Mouse (Mus musculus): ENCODE data around the gene Tmem176b. TPM values are rescaled to one million over a fixed set of nuclear protein-coding genes. Genes with fewer than 3 reads are reported as not detected.
A peak's percentile ranks its signal among the peaks of the same experiment; 100 is the strongest.
"Not testable (repeated sequence)": the region's sequence is repeated elsewhere in the genome, so short reads cannot be mapped to it uniquely, and the experiment has no call there.

Gene Tmem176b
- polyA plus RNA-seq (2012; ENCODE audit: insufficient read depth, low replicate concordance), result 10.4 and 36.3 TPM in 2 replicates

DNA sequence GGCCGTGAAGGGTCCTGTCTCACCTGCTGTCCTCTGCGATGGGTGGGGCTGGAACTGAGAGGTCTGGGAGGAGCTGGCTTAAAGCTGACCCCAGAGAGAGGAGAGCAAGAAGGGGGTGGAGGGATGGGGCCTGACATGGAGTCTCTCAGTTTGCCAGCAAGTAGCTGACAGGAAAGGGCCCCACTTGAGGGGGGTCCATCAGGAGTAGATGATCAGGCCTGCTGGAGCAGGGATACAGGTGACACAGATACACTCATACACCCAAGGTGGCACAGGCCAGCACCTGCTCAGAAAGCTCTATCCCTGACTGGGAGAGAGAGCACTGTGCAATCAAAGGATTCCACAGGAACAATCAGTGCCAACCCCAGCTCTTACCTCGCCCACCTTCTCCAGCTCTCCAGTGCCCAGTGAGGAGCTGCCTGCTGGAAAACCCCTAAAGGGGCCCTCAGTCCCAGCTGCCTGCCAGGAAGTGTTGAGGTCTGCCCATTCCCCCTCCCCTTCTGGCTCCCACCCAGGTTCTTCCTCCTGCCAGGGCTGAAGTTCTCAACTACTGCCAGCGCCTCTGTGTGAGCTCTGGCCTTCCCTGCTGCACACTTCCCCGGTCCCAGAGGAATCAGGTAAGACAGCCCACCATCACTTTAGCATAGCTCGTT lies at the start of gene Tmem176b:
TSS of gene Tmem176b (minus strand) at position 524 of the 653 bp plus-strand sequence.
- Histone ChIP-seq H3K4me3 (replicated peaks) (peak within 1 kb of the TSS; percentile 62), H3K36me3 (replicated peaks; ENCODE audit: low read length) (no peaks in the 10 kb centered on the region), H3K27me3 (replicated peaks) (peaks cover 30% of the 10 kb centered on the region), H3K4me1 (peaks cover 29% of the 10 kb centered on the region), H3K9me3 (no peaks in the 10 kb centered on the region)
- no peak for TF ChIP-seq FLI1 (IDR thresholded peaks at IDR 0.05; ENCODE audit: low read length)
- no peak for TF ChIP-seq GATA1 (IDR thresholded peaks at IDR 0.05; ENCODE audit: borderline replicate concordance, low read length)

GRCm38 (mm10) chr6:48876510-48877135 lies 35.3 kb upstream of the Tmem176b start:
- Histone ChIP-seq H3K9me3 (no peaks in the 10 kb centered on the region), H3K27me3 (replicated peaks) (peaks cover 9% of the 10 kb centered on the region), H3K36me3 (replicated peaks; ENCODE audit: low read length) (no peaks in the 10 kb centered on the region), H3K4me3 (replicated peaks) (no peak overlapping the region), H3K4me1 (no peaks in the 10 kb centered on the region)
- no peak for TF ChIP-seq GATA1 (IDR thresholded peaks at IDR 0.05; ENCODE audit: borderline replicate concordance, low read length)

DNA sequence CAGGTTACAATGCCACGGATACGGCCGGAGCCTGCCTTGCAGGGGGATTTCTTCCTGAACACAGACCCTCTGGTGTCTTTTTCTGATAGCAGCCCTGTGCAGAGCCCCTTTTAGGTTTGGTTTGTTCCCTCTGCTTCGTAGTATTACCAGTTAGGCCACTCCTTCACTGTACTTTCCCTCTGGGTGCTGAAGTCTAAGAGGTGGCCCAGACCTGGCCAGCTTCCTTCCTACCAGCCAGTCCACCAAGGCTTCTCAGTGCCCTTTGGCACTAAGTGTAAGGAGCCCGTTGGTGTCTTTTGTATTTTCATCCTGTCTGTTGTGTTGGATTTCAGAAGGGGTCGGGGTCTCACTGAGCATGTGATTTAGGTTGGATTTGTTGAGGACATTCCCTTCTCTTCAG lies 34.2 kb upstream of the Tmem176b start:
- Histone ChIP-seq H3K4me3 (replicated peaks) (no peak overlapping the region), H3K4me1 (no peaks in the 10 kb centered on the region), H3K9me3 (no peaks in the 10 kb centered on the region), H3K27me3 (replicated peaks) (peaks cover 12% of the 10 kb centered on the region), H3K36me3 (replicated peaks; ENCODE audit: low read length) (no peaks in the 10 kb centered on the region)
- no peak for TF ChIP-seq GATA1 (IDR thresholded peaks at IDR 0.05; ENCODE audit: borderline replicate concordance, low read length)
- TF ChIP-seq FLI1 (IDR thresholded peaks at IDR 0.05; ENCODE audit: low read length), result no peak

GRCm38 (mm10) chr6:48874576-48874975 lies 33.3 kb upstream of the Tmem176b start:
- Histone ChIP-seq H3K4me1 (no peaks in the 10 kb centered on the region), H3K4me3 (replicated peaks) (no peak overlapping the region), H3K9me3 (no peaks in the 10 kb centered on the region), H3K36me3 (replicated peaks; ENCODE audit: low read length) (no peaks in the 10 kb centered on the region), H3K27me3 (replicated peaks) (peaks cover 15% of the 10 kb centered on the region)
- TF ChIP-seq GATA1 (IDR thresholded peaks at IDR 0.05; ENCODE audit: borderline replicate concordance, low read length) (no peak), FLI1 (IDR thresholded peaks at IDR 0.05; ENCODE audit: low read length) (no peak)

DNA sequence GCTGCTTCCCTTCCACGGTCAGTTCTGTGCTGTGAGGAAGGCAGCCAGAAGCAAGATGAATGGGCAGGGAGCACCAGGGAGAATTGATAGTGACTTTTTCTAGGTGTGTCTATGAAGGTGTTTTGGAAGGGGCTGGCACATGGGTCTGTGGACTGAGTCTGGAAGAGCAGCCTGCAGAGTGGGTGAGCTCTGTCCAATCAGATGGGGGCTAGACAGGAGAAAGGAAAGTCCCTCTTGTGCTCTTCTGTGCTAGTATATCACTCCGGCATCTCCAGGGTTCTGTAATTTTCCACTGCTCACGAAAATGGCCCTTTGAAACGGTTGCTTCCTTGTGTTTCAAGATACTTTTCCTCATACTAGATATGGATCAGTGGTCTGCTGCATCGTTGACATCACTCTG lies 31.3 kb upstream of the Tmem176b start, which contains the start of gene Aoc1:
TSS of gene Aoc1 (plus strand) at position 301 of the 400 bp plus-strand sequence.
- TF ChIP-seq GATA1 (IDR thresholded peaks at IDR 0.05; ENCODE audit: borderline replicate concordance, low read length), result no peak
- TF ChIP-seq FLI1 (IDR thresholded peaks at IDR 0.05; ENCODE audit: low read length), result no peak

DNA sequence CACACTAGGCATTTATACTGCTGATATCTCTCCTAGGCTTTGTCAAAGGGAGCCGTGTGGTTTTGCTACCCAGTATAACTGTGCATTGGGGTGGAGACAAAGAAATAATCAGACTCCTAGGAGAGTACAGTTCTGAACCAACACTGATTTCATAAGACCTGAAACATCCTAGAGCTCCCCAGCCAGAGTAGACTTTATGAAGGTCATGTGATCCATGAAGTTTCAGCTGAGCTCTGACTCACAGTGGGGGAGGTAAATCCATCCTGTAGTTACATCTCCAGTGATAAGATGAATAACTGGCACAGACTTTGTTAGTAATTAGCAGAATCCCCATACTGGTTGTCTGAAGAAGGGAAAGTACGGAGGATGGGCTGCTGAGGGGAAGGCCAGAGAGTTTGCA lies 28.5 kb upstream of the Tmem176b start:
- no peaks in the 10 kb centered on the region for H3K9me3 ChIP-seq
- H3K27me3 ChIP-seq (replicated peaks), result peaks cover 22% of the 10 kb centered on the region
- TF ChIP-seq FLI1 (IDR thresholded peaks at IDR 0.05; ENCODE audit: low read length) (no peak), GATA1 (IDR thresholded peaks at IDR 0.05; ENCODE audit: borderline replicate concordance, low read length) (no peak)
- no peaks in the 10 kb centered on the region for H3K4me1 ChIP-seq
- H3K4me3 ChIP-seq (replicated peaks), result no peak overlapping the region
- no peaks in the 10 kb centered on the region for H3K36me3 ChIP-seq (replicated peaks; ENCODE audit: low read length)

More for the DNA sequence above, 31.3 kb upstream of the Tmem176b start, which contains the start of gene Aoc1:
- Histone ChIP-seq H3K27me3 (replicated peaks) (peaks cover 17% of the 10 kb centered on the region), H3K4me3 (replicated peaks) (no peak within 1 kb of the TSS), H3K4me1 (no peaks in the 10 kb centered on the region), H3K9me3 (no peaks in the 10 kb centered on the region), H3K36me3 (replicated peaks; ENCODE audit: low read length) (no peaks in the 10 kb centered on the region)

GRCm38 (mm10) chr6:48867158-48867557 lies 25.9 kb upstream of the Tmem176b start:
- no peaks in the 10 kb centered on the region for H3K9me3 ChIP-seq
- peaks cover 23% of the 10 kb centered on the region for H3K27me3 ChIP-seq (replicated peaks)
- H3K36me3 ChIP-seq (replicated peaks; ENCODE audit: low read length), result no peaks in the 10 kb centered on the region
- no peaks in the 10 kb centered on the region for H3K4me1 ChIP-seq
- TF ChIP-seq FLI1 (IDR thresholded peaks at IDR 0.05; ENCODE audit: low read length) (no peak), GATA1 (IDR thresholded peaks at IDR 0.05; ENCODE audit: borderline replicate concordance, low read length) (no peak)
- H3K4me3 ChIP-seq (replicated peaks), result no peak overlapping the region

DNA sequence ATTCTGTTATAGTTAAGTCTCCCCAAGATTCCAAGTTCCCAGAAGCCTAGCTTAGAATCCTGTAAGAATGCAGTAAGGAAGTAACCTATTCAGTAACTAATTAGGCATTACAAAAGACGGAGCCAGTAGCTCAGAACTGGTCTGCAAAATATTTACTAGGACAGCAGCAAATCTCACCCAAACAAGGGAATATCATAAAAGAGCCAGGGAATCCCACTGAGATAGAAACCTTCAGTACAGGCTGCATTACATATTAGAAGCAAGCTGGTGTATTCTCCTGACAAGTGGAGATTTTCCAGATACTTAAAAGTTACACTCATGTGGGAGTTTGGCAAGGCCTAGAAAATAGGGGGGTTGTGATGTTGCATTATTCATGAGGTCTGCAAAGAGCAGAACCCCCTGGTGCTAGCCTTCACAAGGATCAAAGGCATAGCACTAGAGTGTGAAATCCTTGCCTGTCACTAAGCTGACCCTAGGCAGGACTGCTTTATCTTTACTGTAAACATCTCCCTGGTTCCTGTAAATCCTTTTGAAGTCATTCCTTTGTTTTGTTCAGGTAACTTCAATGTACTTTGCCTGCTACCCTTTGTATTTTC lies 25.2 kb upstream of the Tmem176b start:
- not testable (repeated sequence) for H3K9me3 ChIP-seq; H3K4me3 ChIP-seq (replicated peaks); H3K36me3 ChIP-seq (replicated peaks; ENCODE audit: low read length); H3K4me1 ChIP-seq
- H3K27me3 ChIP-seq (replicated peaks), result peaks cover 28% of the 10 kb centered on the region

- TF ChIP-seq GATA1 (IDR thresholded peaks at IDR 0.05; ENCODE audit: borderline replicate concordance, low read length), result no peak
- TF ChIP-seq FLI1 (IDR thresholded peaks at IDR 0.05; ENCODE audit: low read length), result no peak
- Histone ChIP-seq H3K9me3 (no peaks in the 10 kb centered on the region), H3K4me1 (peaks cover 5% of the 10 kb centered on the region), H3K36me3 (replicated peaks; ENCODE audit: low read length) (no peaks in the 10 kb centered on the region), H3K27me3 (replicated peaks) (peaks cover 26% of the 10 kb centered on the region), H3K4me3 (replicated peaks) (no peak overlapping the region)
Observed at GRCm38 (mm10) chr6:48865152-48865745, 24.0 kb upstream of the Tmem176b start.

DNA sequence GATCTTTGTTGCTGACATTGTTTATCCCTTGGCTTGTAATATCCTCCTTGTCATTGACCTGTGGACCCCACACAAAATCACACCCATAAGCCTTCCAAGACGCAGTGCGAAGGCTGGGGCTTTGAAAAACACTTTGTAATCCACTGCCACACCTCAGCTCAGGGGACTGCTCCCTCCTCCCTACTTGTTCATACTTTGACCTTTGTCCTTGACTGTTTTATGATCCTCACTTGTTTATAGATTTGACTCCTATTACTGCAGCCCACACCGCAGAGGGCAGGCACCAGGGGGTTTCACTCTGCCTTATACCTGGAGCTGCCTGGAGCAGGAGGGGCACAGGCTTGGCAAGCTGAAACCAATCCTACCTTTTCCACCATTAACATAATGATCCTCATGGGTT lies 23.4 kb upstream of the Tmem176b start:
- no peak for TF ChIP-seq GATA1 (IDR thresholded peaks at IDR 0.05; ENCODE audit: borderline replicate concordance, low read length)
- no peak for TF ChIP-seq FLI1 (IDR thresholded peaks at IDR 0.05; ENCODE audit: low read length)
- no peaks in the 10 kb centered on the region for H3K36me3 ChIP-seq (replicated peaks; ENCODE audit: low read length)
- no peak overlapping the region for H3K4me3 ChIP-seq (replicated peaks)
- H3K9me3 ChIP-seq, result no peaks in the 10 kb centered on the region
- H3K27me3 ChIP-seq (replicated peaks), result peaks cover 23% of the 10 kb centered on the region
- H3K4me1 ChIP-seq, result peaks cover 10% of the 10 kb centered on the region

Measured in megakaryocyte, embryonic 14.5 days (primary cell).